Mouse (Mus musculus) midbrain, embryonic 16.5 days (tissue): Measurements from ENCODE around the gene Lenep. TPM values are rescaled to one million over a fixed set of nuclear protein-coding genes. Genes with fewer than 3 reads are reported as not detected.
A peak's percentile ranks its signal among the peaks of the same experiment; 100 is the strongest.

Experiments
- ATAC-seq: fragments of 200-750 bp; cut with Nextera tagmentation; 2 replicates; pipeline ENCODE4 v1.8.0; 2017; ENCODE audit warnings: moderate TSS enrichment
- H3K27ac ChIP-seq: fragments of 300-500 bp; sonication (generic); 2 replicates; pipeline ENCODE4 v1.5.1; 2014; ENCODE audit warnings: mild to moderate bottlenecking, low read length, mixed read lengths
- H3K27me3 ChIP-seq: fragments of 300-500 bp; sonication (generic); 2 replicates; pipeline ENCODE4 v1.6.1; 2014; ENCODE audit warnings: low read depth, low read length, mixed read lengths; ENCODE audit not compliant: control insufficient read depth, insufficient read depth
- H3K36me3 ChIP-seq: fragments of 300-500 bp; sonication (generic); 2 replicates; pipeline ENCODE4 v1.6.1; 2014; ENCODE audit warnings: mild to moderate bottlenecking, low read length, moderate library complexity, mixed read lengths; ENCODE audit not compliant: control insufficient read depth, insufficient read depth
- H3K4me1 ChIP-seq: fragments of 300-500 bp; sonication (generic); 2 replicates; pipeline ENCODE4 v1.6.1; 2014; ENCODE audit warnings: mild to moderate bottlenecking, low read length, mixed read lengths; ENCODE audit not compliant: control insufficient read depth, insufficient read depth
- H3K4me2 ChIP-seq: fragments of 300-500 bp; sonication (generic); 2 replicates; pipeline ENCODE4 v1.6.1; 2014; ENCODE audit warnings: mild to moderate bottlenecking, low read length, mixed read lengths
- H3K4me3 ChIP-seq: fragments of 300-500 bp; sonication (generic); 2 replicates; pipeline ENCODE4 v1.5.1; 2014; ENCODE audit warnings: low read depth, mild to moderate bottlenecking, low read length, moderate library complexity, mixed read lengths
- H3K9ac ChIP-seq: fragments of 300-500 bp; sonication (generic); 2 replicates; pipeline ENCODE4 v1.6.1; 2014; ENCODE audit warnings: low read depth, low read length, mixed read lengths
- H3K9me3 ChIP-seq: fragments of 300-500 bp; sonication (generic); replicated peaks from 2 replicates; pipeline ENCODE4 v1.6.1; 2014; ENCODE audit warnings: mild to moderate bottlenecking, low read length, mixed read lengths; ENCODE audit not compliant: control insufficient read depth, poor library complexity, severe bottlenecking
- WGBS: fragments of 180-500 bp; shearing (Covaris S2); extraction: QIAGEN DNeasy Blood & Tissue Kit; methylation state at CpG from one replicate; pipeline ENCODE4 v1.1.7; 2014; 5-methylcytosine and 5-hydroxymethylcytosine counted together
- polyA plus RNA-seq: library from polyadenylated mRNA; unstranded; fragments of >200 nt; fragmentation: Nextera tagmentation; extraction: Ambion mirVana; gene quantifications from 2 replicates; pipeline ENCODE4 v1.2.1, GENCODE M21; 2015

Lenep gene
- polyA plus RNA-seq, 1 experiment from 2014 or later = not detected

DNA sequence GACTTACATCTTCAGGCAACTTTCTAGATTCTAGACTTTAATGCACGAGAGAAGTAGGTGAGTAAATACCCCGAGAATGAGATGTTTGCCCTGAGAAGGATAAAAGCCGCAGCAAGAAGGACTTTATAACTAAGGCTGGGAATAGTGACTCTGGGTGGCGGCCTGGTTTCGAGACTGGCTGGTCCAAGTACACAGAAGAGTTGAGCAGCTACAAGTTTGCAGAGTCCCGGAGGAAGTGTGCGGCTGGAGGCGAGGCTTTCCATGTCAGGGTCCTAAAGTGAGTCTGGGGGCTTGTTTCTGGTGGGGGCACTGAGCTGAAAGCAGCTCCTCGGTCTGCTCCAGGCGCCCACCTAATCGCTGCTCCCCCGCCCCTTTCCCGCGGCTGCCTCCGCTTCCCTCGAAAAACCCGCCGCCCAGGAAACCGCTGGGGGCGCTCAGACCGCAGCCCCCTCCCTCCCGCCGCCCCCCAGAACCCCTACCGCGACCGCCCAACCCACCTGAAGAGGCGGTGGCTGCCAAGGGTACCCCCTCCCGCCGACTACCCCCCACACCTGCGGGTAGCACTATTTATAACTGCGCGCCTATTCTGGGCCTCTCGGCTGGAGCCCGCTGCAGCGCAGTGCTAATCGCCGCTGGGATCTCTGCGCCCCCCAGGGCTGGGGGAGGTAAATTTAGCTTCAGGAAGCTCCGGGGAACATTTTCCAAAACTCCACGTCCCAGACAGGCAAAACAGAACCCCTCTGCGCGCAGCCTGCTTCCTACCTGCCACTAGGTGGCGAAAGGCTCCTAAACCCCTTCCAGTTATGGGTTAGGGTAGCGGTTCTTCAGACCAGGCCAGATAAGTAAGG lies 6.6 kb downstream of the Lenep start:
- H3K4me2 ChIP-seq = peak overlapping the region; percentile 99
- H3K9me3 ChIP-seq = no peaks in the 10 kb centered on the region
- H3K9ac ChIP-seq = peak overlapping the region; percentile 59
- H3K4me1 ChIP-seq = peaks cover 57% of the 10 kb centered on the region
- peak overlapping the region; percentile 38 for H3K4me3 ChIP-seq
- no peak for ATAC-seq
- no peaks in the 10 kb centered on the region for H3K36me3 ChIP-seq
- peaks cover 25% of the 10 kb centered on the region for H3K27me3 ChIP-seq
- WGBS = under 1% methylated on average over 35 of the region's 44 CpGs
- no peak overlapping the region for H3K27ac ChIP-seq

DNA sequence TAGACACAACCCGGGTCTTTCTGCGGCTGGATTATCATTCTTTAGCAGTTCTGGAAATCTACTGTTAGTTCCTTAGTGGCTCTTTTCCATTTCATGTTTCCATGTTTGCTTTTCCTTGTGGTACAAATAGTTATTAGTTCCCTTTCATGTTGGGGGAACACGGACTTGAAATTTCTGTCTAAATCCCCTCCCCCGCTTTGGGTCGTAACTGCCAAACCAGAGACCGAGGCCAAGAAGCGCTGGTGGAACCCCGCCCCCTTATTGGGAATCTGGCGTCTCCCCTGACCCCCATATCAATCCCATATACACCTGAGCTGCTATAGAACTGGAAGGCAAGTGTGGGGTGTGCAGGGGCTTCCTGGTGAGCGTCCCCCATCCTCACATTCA lies 7.2 kb downstream of the Lenep start:
- H3K9me3 ChIP-seq = no peaks in the 10 kb centered on the region
- H3K4me2 ChIP-seq = peak overlapping the region; percentile 99
- no peak overlapping the region for H3K27ac ChIP-seq
- H3K36me3 ChIP-seq = no peaks in the 10 kb centered on the region
- no peak overlapping the region; the same call in 1 of the 2 replicates for H3K9ac ChIP-seq
- H3K27me3 ChIP-seq = peaks cover 25% of the 10 kb centered on the region
- H3K4me1 ChIP-seq = peaks cover 60% of the 10 kb centered on the region
- H3K4me3 ChIP-seq = peak overlapping the region; percentile 55
- WGBS = 2% methylated on average over 10 of the region's 10 CpGs
- ATAC-seq = no peak

DNA sequence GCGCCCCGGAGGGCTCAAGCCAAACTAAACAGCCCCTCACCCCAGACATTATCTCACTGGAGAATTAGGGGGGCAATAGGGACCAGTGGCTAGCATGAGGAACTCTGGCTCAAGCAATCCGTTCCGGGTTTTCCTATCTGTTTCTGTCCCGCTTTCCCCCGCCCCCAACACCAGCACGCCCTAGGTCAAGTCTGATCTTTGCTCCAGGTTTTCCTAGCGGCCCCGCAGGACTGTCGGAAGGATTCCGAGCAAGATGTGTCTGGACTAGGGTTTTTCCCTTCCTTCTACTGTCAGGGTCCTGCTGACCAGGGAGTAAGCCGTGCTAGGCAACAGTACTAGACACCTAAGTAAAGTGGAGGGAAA lies 7.7 kb downstream of the Lenep start:
- Histone ChIP-seq H3K36me3 (no peaks in the 10 kb centered on the region), H3K27me3 (peaks cover 25% of the 10 kb centered on the region), H3K9me3 (no peaks in the 10 kb centered on the region), H3K4me1 (peaks cover 60% of the 10 kb centered on the region), H3K4me2 (peak overlapping the region; percentile 99), H3K9ac (peak overlapping the region; percentile 54), H3K4me3 (peak overlapping the region; percentile 55), H3K27ac (no peak overlapping the region)
- ATAC-seq = 0 out of 2 replicates have a peak, but pooled peaks have one; percentile 2
- under 1% methylated on average over 12 of the region's 12 CpGs for WGBS

DNA sequence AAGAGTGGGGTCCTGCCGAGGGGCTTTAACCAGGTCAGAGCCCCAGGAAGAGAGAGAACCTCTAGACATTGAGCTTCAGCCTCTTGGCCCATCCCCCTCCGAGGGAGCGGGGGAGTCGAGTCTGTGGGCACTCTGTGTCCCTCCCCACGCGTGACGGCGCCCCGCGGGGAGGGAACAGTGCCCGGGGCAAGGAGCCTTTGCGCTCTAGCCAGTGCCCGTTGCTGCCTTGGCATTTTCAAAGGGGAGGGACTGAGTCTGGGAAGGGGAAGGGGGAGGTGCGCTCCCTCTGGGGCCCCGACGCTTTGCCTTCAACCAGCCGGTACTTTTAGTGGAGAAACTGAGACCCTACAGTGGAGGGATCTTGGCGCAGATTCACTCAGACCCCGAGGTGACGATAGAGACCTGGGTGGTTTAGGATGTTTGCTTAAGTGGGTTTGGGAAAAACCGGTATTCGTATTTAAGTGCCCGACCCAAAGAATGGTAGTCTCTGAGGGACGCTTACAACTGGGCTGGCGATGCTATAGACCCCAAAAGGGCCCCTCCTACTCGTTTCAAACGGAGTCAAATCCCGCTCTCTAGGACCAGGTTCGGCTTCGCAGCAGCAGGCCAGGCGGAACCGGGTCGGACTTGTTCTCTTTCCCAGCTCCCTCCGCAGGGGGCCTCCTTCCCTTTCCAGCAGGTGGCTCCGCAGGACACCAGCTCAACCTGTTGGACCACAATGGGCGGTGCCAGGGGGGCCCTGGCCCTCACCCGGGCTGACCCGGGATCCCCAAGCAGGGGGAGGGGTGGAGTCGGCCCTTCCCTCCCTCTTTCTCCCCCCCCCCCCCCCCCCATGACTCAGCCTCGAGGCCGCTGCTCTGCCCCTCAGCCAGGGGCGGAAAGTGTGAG lies 8.3 kb downstream of the Lenep start, which contains the start of gene Zbtb7b:
TSS of gene Zbtb7b (minus strand) at position 771 of the 888 bp plus-strand sequence.
- H3K27ac ChIP-seq = peak within 1 kb of the TSS; percentile 58
- H3K9me3 ChIP-seq = no peaks in the 10 kb centered on the region
- H3K4me2 ChIP-seq = peak within 1 kb of the TSS; percentile 99
- H3K36me3 ChIP-seq = no peaks in the 10 kb centered on the region
- H3K27me3 ChIP-seq = peaks cover 25% of the 10 kb centered on the region
- H3K9ac ChIP-seq = peak within 1 kb of the TSS; percentile 65
- ATAC-seq = peak; percentile 44
- H3K4me1 ChIP-seq = peaks cover 60% of the 10 kb centered on the region
- under 1% methylated on average over 42 of the region's 42 CpGs for WGBS
- H3K4me3 ChIP-seq = peak within 1 kb of the TSS; percentile 55

DNA sequence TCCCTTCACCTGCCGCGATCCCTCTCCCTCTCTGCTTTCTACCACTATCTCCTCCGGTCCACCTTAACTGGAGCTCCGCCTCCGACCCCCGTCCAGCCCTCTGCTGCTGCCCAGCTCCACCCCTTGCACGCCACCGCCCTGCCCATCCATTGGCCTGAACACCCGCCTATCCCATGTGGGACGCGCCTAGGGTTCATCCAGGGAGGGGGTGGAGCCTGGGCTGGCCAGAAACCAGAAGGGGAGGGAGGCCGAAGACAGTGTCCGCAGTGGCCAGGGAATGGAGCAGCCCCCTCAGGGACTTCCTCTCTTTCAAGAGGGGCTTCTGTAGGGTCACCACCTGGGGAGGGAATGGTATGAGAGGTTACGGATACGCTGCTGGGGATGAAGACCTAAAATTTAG lies 9.0 kb downstream of the Lenep start:
- peak; percentile 93 for ATAC-seq
- H3K4me2 ChIP-seq = peak overlapping the region; percentile 99
- WGBS = under 1% methylated on average over 15 of the region's 15 CpGs
- H3K27ac ChIP-seq = peak overlapping the region; percentile 58
- peak overlapping the region; percentile 55 for H3K4me3 ChIP-seq
- H3K9ac ChIP-seq = peak overlapping the region; percentile 65
- peaks cover 25% of the 10 kb centered on the region for H3K27me3 ChIP-seq
- peaks cover 60% of the 10 kb centered on the region for H3K4me1 ChIP-seq
- H3K9me3 ChIP-seq = no peaks in the 10 kb centered on the region
- no peaks in the 10 kb centered on the region for H3K36me3 ChIP-seq

DNA sequence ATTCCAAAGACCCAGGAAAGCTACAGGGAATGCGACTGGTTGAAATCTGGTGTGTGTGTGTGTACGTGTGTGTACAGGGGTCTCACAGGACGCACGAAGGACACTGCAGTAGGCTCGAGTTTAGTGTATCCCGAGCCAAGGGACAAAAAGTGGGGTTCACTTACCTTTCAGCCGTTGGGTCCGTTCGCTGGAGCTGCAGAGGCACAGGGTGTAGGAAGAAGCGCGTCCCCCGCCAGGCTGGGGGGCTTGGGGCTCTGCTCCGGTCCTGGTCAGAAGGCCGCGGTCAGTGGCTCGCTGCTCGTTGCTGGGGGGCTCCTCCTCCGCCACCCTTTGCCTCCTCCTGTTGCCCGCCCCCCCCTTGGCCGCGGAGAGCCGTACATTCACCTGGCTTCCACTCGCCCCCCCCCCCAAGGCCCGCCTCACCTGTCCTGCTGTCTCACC lies 9.7 kb downstream of the Lenep start:
- Histone ChIP-seq H3K9ac (peak overlapping the region; percentile 58), H3K9me3 (no peaks in the 10 kb centered on the region), H3K36me3 (no peaks in the 10 kb centered on the region), H3K27ac (no peak overlapping the region), H3K27me3 (peaks cover 25% of the 10 kb centered on the region), H3K4me3 (peak overlapping the region; percentile 55), H3K4me1 (peaks cover 60% of the 10 kb centered on the region), H3K4me2 (peak overlapping the region; percentile 99)
- no peak for ATAC-seq
- under 1% methylated on average over 20 of the region's 24 CpGs for WGBS

DNA sequence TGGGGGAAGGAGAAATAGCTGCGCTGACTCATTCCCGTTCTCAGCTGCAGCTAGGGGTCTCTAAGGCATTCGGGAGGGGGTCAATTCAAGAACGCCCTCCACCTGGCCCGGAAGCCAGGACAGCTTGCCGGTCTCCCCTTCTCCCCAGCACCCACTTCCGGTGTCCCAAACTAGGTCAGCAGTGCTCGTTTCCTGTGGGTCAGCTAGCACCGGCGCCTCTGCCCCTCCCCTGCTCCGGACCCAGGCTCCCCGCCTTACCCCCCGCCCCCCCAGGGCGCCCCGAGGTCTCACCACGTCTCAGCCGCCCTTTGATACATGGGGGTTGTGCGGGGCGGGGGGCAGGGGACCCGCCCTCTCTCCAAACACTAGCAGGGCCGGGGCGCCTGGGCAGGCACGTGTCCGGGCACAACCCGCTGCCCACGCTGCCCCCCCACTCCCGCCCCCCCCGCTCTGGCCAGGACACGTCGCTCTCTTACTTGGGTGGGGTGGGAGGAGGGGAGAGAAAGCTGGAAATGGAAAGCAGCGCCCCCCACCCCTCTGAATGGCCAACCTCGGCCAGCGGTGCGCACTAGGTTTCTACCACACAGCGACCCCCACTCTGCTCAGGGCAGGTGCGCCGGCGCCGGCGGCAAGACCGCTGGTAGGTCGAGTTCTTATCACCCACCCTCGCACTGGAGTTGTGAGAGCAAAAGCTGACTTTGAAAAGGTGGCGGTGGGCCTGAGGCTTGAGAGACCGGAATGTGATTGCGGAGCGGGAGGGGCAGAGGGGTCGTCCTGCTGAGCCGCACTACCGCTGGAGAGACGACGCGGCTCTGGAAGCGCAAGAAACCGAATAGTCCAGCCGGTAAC lies 10.7 kb downstream of the Lenep start:
- Histone ChIP-seq H3K4me2 (peak overlapping the region; percentile 99), H3K27me3 (peaks cover 25% of the 10 kb centered on the region), H3K4me1 (peaks cover 60% of the 10 kb centered on the region), H3K9ac (peak overlapping the region; percentile 72), H3K9me3 (no peaks in the 10 kb centered on the region), H3K27ac (0 out of 2 replicates have a peak overlapping the region, but pooled peaks have one; percentile 8), H3K4me3 (peak overlapping the region; percentile 55), H3K36me3 (no peaks in the 10 kb centered on the region)
- under 1% methylated on average over 44 of the region's 56 CpGs for WGBS
- ATAC-seq = no peak
